Mouse (Mus musculus): ENCODE results near the gene Ctsw. TPM values are rescaled to one million over a fixed set of nuclear protein-coding genes. Genes with fewer than 3 reads are reported as not detected.

Gene Ctsw
- polyA plus RNA-seq (2011; ENCODE audit: insufficient read depth, insufficient read length, low replicate concordance, missing spikeins): 9.5 and 20.6 TPM in 2 replicates

GRCm38 (mm10) chr19:5468374-5468773 lies at the start of gene Ctsw:
Ctsw (minus strand) TSS chr19:5468507.
- Histone ChIP-seq H3K4me3 (replicated peaks; ENCODE audit: control insufficient read depth, low read depth, low read length) (no peak within 1 kb of the TSS), H3K27ac (ENCODE audit: control insufficient read depth, insufficient read depth, low read depth, low read length, poor library complexity) (no peak within 1 kb of the TSS), H3K4me1 (ENCODE audit: control insufficient read depth, insufficient read depth, low read length) (no peaks in the 10 kb centered on the region)
- 13% methylated on average over 5 of the region's 5 CpGs for WGBS
- no peak for TF ChIP-seq CTCF (IDR thresholded peaks at IDR 0.05; ENCODE audit: control insufficient read depth, insufficient read depth, low read length)
- TF ChIP-seq POLR2A (IDR thresholded peaks at IDR 0.05; ENCODE audit: borderline replicate concordance, control insufficient read depth, low read depth, low read length): no peak

DNA sequence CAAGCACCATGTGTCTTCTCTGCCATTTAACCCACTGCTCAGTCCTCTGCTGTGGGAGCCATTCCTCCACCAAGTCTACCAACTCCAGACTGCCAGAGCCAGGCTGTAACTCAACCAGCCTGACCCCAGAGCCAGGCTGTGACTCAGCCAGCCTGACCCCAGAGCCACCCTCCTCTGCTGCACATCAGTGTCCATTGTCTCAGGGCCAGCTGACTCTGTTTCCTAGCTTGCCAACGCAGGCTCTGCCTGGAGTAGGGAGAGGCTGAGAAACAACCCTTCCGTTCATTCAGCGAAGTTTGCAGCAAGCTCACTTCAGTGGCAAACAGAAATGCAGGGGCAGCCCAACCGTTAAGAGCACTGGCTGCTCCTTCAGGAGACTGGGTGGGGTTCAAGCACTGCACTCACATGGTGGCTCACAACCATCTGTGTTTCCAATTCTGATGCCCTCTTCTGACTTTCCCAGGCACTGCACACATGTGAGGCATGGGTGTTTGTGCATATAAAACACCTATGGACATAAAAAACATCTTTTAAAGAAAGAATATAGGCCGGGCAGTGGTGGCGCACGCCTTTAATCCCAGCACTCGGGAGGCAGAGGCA lies 48.7 kb upstream of the Ctsw start:
- Histone ChIP-seq H3K4me1 (ENCODE audit: control insufficient read depth, insufficient read depth, low read length) (no peaks in the 10 kb centered on the region; the same call in 1 of the 2 replicates), H3K4me3 (replicated peaks; ENCODE audit: control insufficient read depth, low read depth, low read length) (no peak overlapping the region), H3K27ac (ENCODE audit: control insufficient read depth, insufficient read depth, low read depth, low read length, poor library complexity) (no peak overlapping the region)
- WGBS: 79% methylated on average over 8 of the region's 8 CpGs
- TF ChIP-seq POLR2A (IDR thresholded peaks at IDR 0.05; ENCODE audit: borderline replicate concordance, control insufficient read depth, low read depth, low read length) (no peak), CTCF (IDR thresholded peaks at IDR 0.05; ENCODE audit: control insufficient read depth, insufficient read depth, low read length) (no peak)

- Histone ChIP-seq H3K4me3 (replicated peaks; ENCODE audit: control insufficient read depth, low read depth, low read length) (no peak overlapping the region), H3K27ac (ENCODE audit: control insufficient read depth, insufficient read depth, low read depth, low read length, poor library complexity) (no peak overlapping the region), H3K4me1 (ENCODE audit: control insufficient read depth, insufficient read depth, low read length) (no peaks in the 10 kb centered on the region; the same call in 1 of the 2 replicates)
- TF ChIP-seq CTCF (IDR thresholded peaks at IDR 0.05; ENCODE audit: control insufficient read depth, insufficient read depth, low read length): no peak
- TF ChIP-seq POLR2A (IDR thresholded peaks at IDR 0.05; ENCODE audit: borderline replicate concordance, control insufficient read depth, low read depth, low read length): no peak
- WGBS: 87% methylated on average over 7 of the region's 7 CpGs
These were observed 47.8 kb upstream of the Ctsw start for GRCm38 (mm10) chr19:5515840-5516777.

DNA sequence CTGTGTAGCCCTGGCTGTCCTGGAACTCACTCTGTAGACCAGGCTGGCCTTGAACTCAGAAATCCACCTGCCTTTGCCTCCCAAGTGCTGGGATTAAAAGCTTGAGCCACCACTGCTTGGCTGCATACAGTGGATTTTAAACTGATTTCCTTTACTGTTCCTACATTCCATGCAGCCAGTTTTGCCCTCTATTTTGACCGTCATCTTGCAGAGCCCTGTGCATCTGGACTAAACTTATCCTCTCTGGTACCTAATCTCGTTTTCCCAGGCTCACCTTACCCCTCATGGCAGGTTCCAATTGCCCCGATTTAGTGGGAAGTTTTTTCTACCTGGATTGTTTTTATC lies 44.7 kb upstream of the Ctsw start:
- 34% methylated on average over 3 of the region's 3 CpGs for WGBS
- TF ChIP-seq CTCF (IDR thresholded peaks at IDR 0.05; ENCODE audit: control insufficient read depth, insufficient read depth, low read length): no peak
- TF ChIP-seq POLR2A (IDR thresholded peaks at IDR 0.05; ENCODE audit: borderline replicate concordance, control insufficient read depth, low read depth, low read length): no peak
- Histone ChIP-seq H3K27ac (ENCODE audit: control insufficient read depth, insufficient read depth, low read depth, low read length, poor library complexity) (peak overlapping the region; percentile 83), H3K4me1 (ENCODE audit: control insufficient read depth, insufficient read depth, low read length) (no peaks in the 10 kb centered on the region; the same call in 1 of the 2 replicates), H3K4me3 (replicated peaks; ENCODE audit: control insufficient read depth, low read depth, low read length) (peak overlapping the region; percentile 11)

- TF ChIP-seq CTCF (IDR thresholded peaks at IDR 0.05; ENCODE audit: control insufficient read depth, insufficient read depth, low read length) (no peak), POLR2A (IDR thresholded peaks at IDR 0.05; ENCODE audit: borderline replicate concordance, control insufficient read depth, low read depth, low read length) (no peak)
- WGBS: 2% methylated on average over 12 of the region's 12 CpGs
- Histone ChIP-seq H3K4me1 (ENCODE audit: control insufficient read depth, insufficient read depth, low read length) (no peaks in the 10 kb centered on the region; the same call in 1 of the 2 replicates), H3K27ac (ENCODE audit: control insufficient read depth, insufficient read depth, low read depth, low read length, poor library complexity) (peak overlapping the region; percentile 83), H3K4me3 (replicated peaks; ENCODE audit: control insufficient read depth, low read depth, low read length) (peak overlapping the region; percentile 66)
These were observed 44.0 kb upstream of the Ctsw start for GRCm38 (mm10) chr19:5512091-5513004.

- 11% methylated on average over 15 of the region's 15 CpGs for WGBS
- Histone ChIP-seq H3K27ac (ENCODE audit: control insufficient read depth, insufficient read depth, low read depth, low read length, poor library complexity) (peak overlapping the region; percentile 83), H3K4me3 (replicated peaks; ENCODE audit: control insufficient read depth, low read depth, low read length) (peak overlapping the region; percentile 72), H3K4me1 (ENCODE audit: control insufficient read depth, insufficient read depth, low read length) (no peaks in the 10 kb centered on the region; the same call in 1 of the 2 replicates)
- TF ChIP-seq CTCF (IDR thresholded peaks at IDR 0.05; ENCODE audit: control insufficient read depth, insufficient read depth, low read length): no peak
- no peak for TF ChIP-seq POLR2A (IDR thresholded peaks at IDR 0.05; ENCODE audit: borderline replicate concordance, control insufficient read depth, low read depth, low read length)
These were observed 42.8 kb upstream of the Ctsw start for GRCm38 (mm10) chr19:5511074-5511632.

Data from bone marrow, adult 2 months (tissue).